Mouse (Mus musculus): ENCODE data around the gene Tradd. TPM values are rescaled to one million over a fixed set of nuclear protein-coding genes. Genes with fewer than 3 reads are reported as not detected.
A peak's percentile ranks its signal among the peaks of the same experiment; 100 is the strongest.

Gene Tradd
- 14.3 and 17.0 TPM in 2 replicates for polyA plus RNA-seq (2014; fragmentation: Nextera tagmentation; extraction: Ambion mirVana)

GRCm38 (mm10) chr8:105264024-105264982 is at the start of gene Tradd, which contains the start of gene Fbxl8:
TSS of gene Tradd (minus strand) at chr8:105264609.
TSS of gene Fbxl8 (plus strand) at chr8:105264648.
- Histone ChIP-seq H3K27me3 (ENCODE audit: control insufficient read depth, insufficient read depth, low read length) (peaks cover 57% of the 10 kb centered on the region), H3K4me2 (peak within 1 kb of the TSS; percentile 97), H3K4me3 (ENCODE audit: low read depth, low read length) (peak within 1 kb of the TSS; percentile 81), H3K27ac (ENCODE audit: low read depth, low read length) (no peak within 1 kb of the TSS), H3K4me1 (ENCODE audit: control insufficient read depth, insufficient read depth, low read length) (peaks cover 13% of the 10 kb centered on the region), H3K9ac (ENCODE audit: low read depth, low read length) (peak within 1 kb of the TSS; percentile 76), H3K36me3 (ENCODE audit: control insufficient read depth, insufficient read depth, low read length) (no peaks in the 10 kb centered on the region), H3K9me3 (replicated peaks; ENCODE audit: control insufficient read depth, low read length) (peaks cover 5% of the 10 kb centered on the region; the same call in 1 of the 2 replicates)
- peak; percentile 73 for ATAC-seq (replicated peaks; ENCODE audit: insufficient number of reproducible peaks, low FRiP score, low TSS enrichment)
- 1% methylated on average over 54 of the region's 54 CpGs for WGBS (ENCODE audit: insufficient replicate concordance)

- Histone ChIP-seq H3K36me3 (ENCODE audit: control insufficient read depth, insufficient read depth, low read length) (peaks cover 26% of the 10 kb centered on the region), H3K9ac (ENCODE audit: low read depth, low read length) (no peak overlapping the region), H3K4me3 (ENCODE audit: low read depth, low read length) (no peak overlapping the region), H3K4me2 (no peak overlapping the region), H3K9me3 (replicated peaks; ENCODE audit: control insufficient read depth, low read length) (no peaks in the 10 kb centered on the region), H3K27me3 (ENCODE audit: control insufficient read depth, insufficient read depth, low read length) (no peaks in the 10 kb centered on the region), H3K4me1 (ENCODE audit: control insufficient read depth, insufficient read depth, low read length) (peaks cover 4% of the 10 kb centered on the region; the same call in 1 of the 2 replicates), H3K27ac (ENCODE audit: low read depth, low read length) (no peak overlapping the region)
- 61% methylated on average over 9 of the region's 9 CpGs for WGBS (ENCODE audit: insufficient replicate concordance)
- no peak for ATAC-seq (replicated peaks; ENCODE audit: insufficient number of reproducible peaks, low FRiP score, low TSS enrichment)
These were observed 49.4 kb upstream of the Tradd start for GRCm38 (mm10) chr8:105313622-105314402.

GRCm38 (mm10) chr8:105312891-105313481 is 48.6 kb upstream of the Tradd start:
- Histone ChIP-seq H3K9me3 (replicated peaks; ENCODE audit: control insufficient read depth, low read length) (no peaks in the 10 kb centered on the region), H3K4me3 (ENCODE audit: low read depth, low read length) (no peak overlapping the region), H3K4me1 (ENCODE audit: control insufficient read depth, insufficient read depth, low read length) (peaks cover 4% of the 10 kb centered on the region; the same call in 1 of the 2 replicates), H3K4me2 (no peak overlapping the region), H3K27ac (ENCODE audit: low read depth, low read length) (no peak overlapping the region), H3K9ac (ENCODE audit: low read depth, low read length) (no peak overlapping the region), H3K36me3 (ENCODE audit: control insufficient read depth, insufficient read depth, low read length) (peaks cover 27% of the 10 kb centered on the region), H3K27me3 (ENCODE audit: control insufficient read depth, insufficient read depth, low read length) (no peaks in the 10 kb centered on the region)
- 0 out of 2 replicates have a peak, but pooled peaks have one; percentile 9 for ATAC-seq (replicated peaks; ENCODE audit: insufficient number of reproducible peaks, low FRiP score, low TSS enrichment)
- WGBS (ENCODE audit: insufficient replicate concordance), result 80% methylated on average over 8 of the region's 8 CpGs

GRCm38 (mm10) chr8:105311718-105312117 is 47.3 kb upstream of the Tradd start:
- H3K27me3 ChIP-seq (ENCODE audit: control insufficient read depth, insufficient read depth, low read length), result no peaks in the 10 kb centered on the region
- no peak overlapping the region for H3K27ac ChIP-seq (ENCODE audit: low read depth, low read length)
- H3K9ac ChIP-seq (ENCODE audit: low read depth, low read length), result no peak overlapping the region
- ATAC-seq (replicated peaks; ENCODE audit: insufficient number of reproducible peaks, low FRiP score, low TSS enrichment), result no peak
- WGBS (ENCODE audit: insufficient replicate concordance), result 61% methylated on average over 1 of the region's 1 CpGs
- no peak overlapping the region for H3K4me2 ChIP-seq
- H3K4me3 ChIP-seq (ENCODE audit: low read depth, low read length), result no peak overlapping the region
- peaks cover 25% of the 10 kb centered on the region for H3K36me3 ChIP-seq (ENCODE audit: control insufficient read depth, insufficient read depth, low read length)
- H3K4me1 ChIP-seq (ENCODE audit: control insufficient read depth, insufficient read depth, low read length), result peaks cover 4% of the 10 kb centered on the region; the same call in 1 of the 2 replicates
- no peaks in the 10 kb centered on the region for H3K9me3 ChIP-seq (replicated peaks; ENCODE audit: control insufficient read depth, low read length)

- Histone ChIP-seq H3K9ac (ENCODE audit: low read depth, low read length) (no peak overlapping the region), H3K4me1 (ENCODE audit: control insufficient read depth, insufficient read depth, low read length) (peaks cover 17% of the 10 kb centered on the region), H3K36me3 (ENCODE audit: control insufficient read depth, insufficient read depth, low read length) (peaks cover 18% of the 10 kb centered on the region), H3K27ac (ENCODE audit: low read depth, low read length) (no peak overlapping the region), H3K4me3 (ENCODE audit: low read depth, low read length) (no peak overlapping the region), H3K9me3 (replicated peaks; ENCODE audit: control insufficient read depth, low read length) (no peaks in the 10 kb centered on the region), H3K4me2 (no peak overlapping the region), H3K27me3 (ENCODE audit: control insufficient read depth, insufficient read depth, low read length) (no peaks in the 10 kb centered on the region)
- no peak for ATAC-seq (replicated peaks; ENCODE audit: insufficient number of reproducible peaks, low FRiP score, low TSS enrichment)
- WGBS (ENCODE audit: insufficient replicate concordance), result 86% methylated on average over 8 of the region's 8 CpGs
These were observed 45.7 kb upstream of the Tradd start for GRCm38 (mm10) chr8:105310118-105310517.

- Histone ChIP-seq H3K36me3 (ENCODE audit: control insufficient read depth, insufficient read depth, low read length) (peaks cover 14% of the 10 kb centered on the region), H3K9me3 (replicated peaks; ENCODE audit: control insufficient read depth, low read length) (no peaks in the 10 kb centered on the region), H3K4me3 (ENCODE audit: low read depth, low read length) (no peak overlapping the region), H3K4me2 (no peak overlapping the region), H3K4me1 (ENCODE audit: control insufficient read depth, insufficient read depth, low read length) (peaks cover 24% of the 10 kb centered on the region), H3K27me3 (ENCODE audit: control insufficient read depth, insufficient read depth, low read length) (no peaks in the 10 kb centered on the region), H3K27ac (ENCODE audit: low read depth, low read length) (no peak overlapping the region), H3K9ac (ENCODE audit: low read depth, low read length) (no peak overlapping the region)
- WGBS (ENCODE audit: insufficient replicate concordance), result 84% methylated on average over 15 of the region's 15 CpGs
- no peak for ATAC-seq (replicated peaks; ENCODE audit: insufficient number of reproducible peaks, low FRiP score, low TSS enrichment)
These were observed 44.9 kb upstream of the Tradd start for GRCm38 (mm10) chr8:105309142-105309847.

GRCm38 (mm10) chr8:105308428-105308827 is 44.0 kb upstream of the Tradd start:
- peaks cover 26% of the 10 kb centered on the region for H3K4me1 ChIP-seq (ENCODE audit: control insufficient read depth, insufficient read depth, low read length)
- H3K4me3 ChIP-seq (ENCODE audit: low read depth, low read length), result no peak overlapping the region
- no peak overlapping the region for H3K27ac ChIP-seq (ENCODE audit: low read depth, low read length)
- WGBS (ENCODE audit: insufficient replicate concordance), result 92% methylated on average over 10 of the region's 10 CpGs
- H3K27me3 ChIP-seq (ENCODE audit: control insufficient read depth, insufficient read depth, low read length), result no peaks in the 10 kb centered on the region
- H3K4me2 ChIP-seq, result no peak overlapping the region
- H3K9ac ChIP-seq (ENCODE audit: low read depth, low read length), result no peak overlapping the region
- ATAC-seq (replicated peaks; ENCODE audit: insufficient number of reproducible peaks, low FRiP score, low TSS enrichment), result no peak
- H3K9me3 ChIP-seq (replicated peaks; ENCODE audit: control insufficient read depth, low read length), result no peaks in the 10 kb centered on the region
- peaks cover 14% of the 10 kb centered on the region for H3K36me3 ChIP-seq (ENCODE audit: control insufficient read depth, insufficient read depth, low read length)

GRCm38 (mm10) chr8:105307670-105308069 is 43.3 kb upstream of the Tradd start:
- no peak overlapping the region for H3K27ac ChIP-seq (ENCODE audit: low read depth, low read length)
- H3K36me3 ChIP-seq (ENCODE audit: control insufficient read depth, insufficient read depth, low read length), result peaks cover 13% of the 10 kb centered on the region
- no peaks in the 10 kb centered on the region for H3K9me3 ChIP-seq (replicated peaks; ENCODE audit: control insufficient read depth, low read length)
- H3K4me2 ChIP-seq, result no peak overlapping the region
- no peaks in the 10 kb centered on the region for H3K27me3 ChIP-seq (ENCODE audit: control insufficient read depth, insufficient read depth, low read length)
- no peak overlapping the region for H3K9ac ChIP-seq (ENCODE audit: low read depth, low read length)
- H3K4me3 ChIP-seq (ENCODE audit: low read depth, low read length), result no peak overlapping the region
- ATAC-seq (replicated peaks; ENCODE audit: insufficient number of reproducible peaks, low FRiP score, low TSS enrichment), result no peak
- H3K4me1 ChIP-seq (ENCODE audit: control insufficient read depth, insufficient read depth, low read length), result peaks cover 26% of the 10 kb centered on the region
- WGBS (ENCODE audit: insufficient replicate concordance), result 95% methylated on average over 13 of the region's 13 CpGs

All from heart, embryonic 11.5 days (tissue).